ENCODE assay signal across 22 mouse cellular contexts in the genomic region with DNA sequence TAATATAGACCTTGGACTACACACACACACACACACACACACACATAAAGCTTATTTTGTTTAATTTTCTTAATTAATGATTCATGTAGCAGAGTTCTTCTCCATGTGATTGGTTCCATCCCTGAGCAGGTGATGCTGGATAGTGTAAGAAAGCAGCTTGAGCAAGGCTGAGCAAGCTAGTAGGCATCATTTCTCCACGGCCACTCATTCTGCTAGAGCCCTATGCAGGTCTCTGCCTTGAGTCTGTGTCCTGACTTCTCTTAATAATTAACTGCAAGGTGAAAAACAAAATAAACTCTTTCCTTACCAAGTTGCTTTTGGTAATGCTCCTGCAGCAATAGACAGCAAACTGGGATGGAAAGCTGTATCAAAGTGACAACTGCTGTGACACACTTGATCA.
"Had no signal": no experiment of that assay in that cellular context is flagged by ENCODE, and none has a peak within 500 bp of the region (broad histone marks: within the 10 kb centered on the region; RNA-seq: fewer than 3 reads in every experiment).

No protein-coding gene starts in this region.

- H3K36me3 ChIP-seq: heart, embryonic 13.5 days; heart, embryonic 15.5 days; hindbrain, embryonic 13.5 days; hindbrain, embryonic 15.5 days; limb, embryonic 13.5 days; limb, embryonic 15.5 days; liver, embryonic 12.5 days had no signal

- H3K9me3 ChIP-seq: heart, embryonic 13.5 days; heart, embryonic 15.5 days; hindbrain, embryonic 13.5 days; hindbrain, embryonic 15.5 days; limb, embryonic 13.5 days; limb, embryonic 15.5 days; liver, embryonic 12.5 days had no signal

- H3K27me3 ChIP-seq: heart, embryonic 13.5 days; heart, embryonic 15.5 days; hindbrain, embryonic 13.5 days; hindbrain, embryonic 15.5 days; limb, embryonic 13.5 days; limb, embryonic 15.5 days; liver, embryonic 12.5 days had no signal

- H3K27ac ChIP-seq: heart, adult 2 months; heart, embryonic 13.5 days; heart, embryonic 15.5 days; hindbrain, embryonic 13.5 days; hindbrain, embryonic 15.5 days; hindbrain, postnatal 0 days; limb, embryonic 13.5 days; limb, embryonic 15.5 days; liver, embryonic 12.5 days; liver, embryonic 14.5 days had no signal

- H3K9ac ChIP-seq: forebrain, postnatal 0 days; heart, embryonic 13.5 days; heart, embryonic 15.5 days; hindbrain, embryonic 13.5 days; hindbrain, embryonic 15.5 days; limb, embryonic 13.5 days; limb, embryonic 15.5 days; liver, embryonic 12.5 days; liver, embryonic 14.5 days had no signal

- H3K4me3 ChIP-seq: heart, adult 2 months; heart, embryonic 13.5 days; heart, embryonic 15.5 days; hindbrain, embryonic 13.5 days; hindbrain, embryonic 15.5 days; limb, embryonic 13.5 days; limb, embryonic 15.5 days; liver, embryonic 12.5 days had no signal

- DNase-seq: forebrain, postnatal 0 days; gastrocnemius, postnatal 14 days; gastrocnemius, postnatal 36 days; heart, adult 11 months; heart, adult 2 months; heart, postnatal 14 days; heart, postnatal 36 days; layer of hippocampus, adult 9-11 months; layer of hippocampus, postnatal 36 days; left cerebral cortex, postnatal 4 days; lung, adult 18-20 months had no signal

- H3K4me2 ChIP-seq: heart, embryonic 11.5 days; heart, embryonic 13.5 days; heart, embryonic 15.5 days; hindbrain, embryonic 13.5 days; hindbrain, embryonic 15.5 days; limb, embryonic 13.5 days; limb, embryonic 15.5 days; liver, embryonic 12.5 days had no signal

- ATAC-seq: forebrain, postnatal 0 days; hindbrain, postnatal 0 days; intestine, embryonic 16.5 days; liver, embryonic 12.5 days had no signal

- H3K4me1 ChIP-seq: heart, embryonic 13.5 days; heart, embryonic 15.5 days; hindbrain, embryonic 13.5 days; hindbrain, embryonic 15.5 days; limb, embryonic 13.5 days; limb, embryonic 15.5 days; liver, embryonic 12.5 days had no signal
